Mouse (Mus musculus) heart, adult 2 months (tissue): ENCODE results near the gene Ccdc169.

Source experiments
- CTCF ChIP-seq: fragments of 200-600 bp; IDR thresholded peaks from 2 replicates; pipeline ENCODE4 v1.8.1; 2022; ENCODE audit warnings: antibody characterized with exemption, mild to moderate bottlenecking, moderate library complexity
- EP300 ChIP-seq: fragments of 200-500 bp; IDR thresholded peaks from 2 replicates; pipeline ENCODE4 v1.6.1; 2011; ENCODE audit warnings: low read depth, low read length, control low read depth; ENCODE audit not compliant: insufficient read depth

DNA sequence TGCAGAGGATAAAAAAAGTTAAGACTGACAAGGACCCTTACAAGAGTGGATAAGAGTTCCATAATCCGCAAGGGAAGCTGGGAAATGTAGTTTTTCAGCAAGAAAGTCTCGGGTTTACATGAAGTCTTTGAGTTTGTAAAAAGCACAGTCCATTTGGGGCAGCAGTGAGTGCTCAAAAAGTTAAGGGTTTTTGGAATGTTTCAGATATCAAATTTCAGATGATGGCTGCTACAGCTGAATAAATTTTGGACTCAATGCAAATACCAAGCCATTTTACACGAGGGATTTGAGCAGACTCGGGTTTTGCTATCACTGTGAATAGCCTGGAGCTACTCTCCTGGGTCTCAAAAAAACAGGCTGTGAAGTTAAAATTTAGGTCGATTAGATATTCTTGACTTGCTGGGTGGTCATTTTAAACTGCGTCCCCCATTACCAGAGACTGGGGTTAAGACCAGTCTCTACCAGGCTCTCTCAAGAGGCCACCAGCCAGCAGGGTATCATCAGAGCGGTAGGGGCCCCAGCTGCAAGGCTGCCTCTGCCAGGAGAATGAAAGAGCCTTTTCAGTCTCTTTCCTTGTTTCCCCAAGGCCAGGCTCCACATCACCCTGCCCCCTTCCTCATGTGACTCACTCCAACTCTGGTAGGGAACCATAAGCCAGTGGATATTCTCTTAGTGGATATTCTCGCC lies 41.0 kb upstream of the Ccdc169 start:
- no peak for TF ChIP-seq CTCF
- no peak for TF ChIP-seq EP300
